Mouse (Mus musculus) right cerebral cortex, adult 18-20 months (tissue): Measurements from ENCODE around the gene Dync2li1.
A peak's percentile ranks its signal among the peaks of the same experiment; 100 is the strongest.

Experiments used
- DNase-seq: peaks from one replicate; pipeline ENCODE4 v3.0.0; 2022; ENCODE audit warnings: mixed read lengths

Gene Dync2li1

DNA sequence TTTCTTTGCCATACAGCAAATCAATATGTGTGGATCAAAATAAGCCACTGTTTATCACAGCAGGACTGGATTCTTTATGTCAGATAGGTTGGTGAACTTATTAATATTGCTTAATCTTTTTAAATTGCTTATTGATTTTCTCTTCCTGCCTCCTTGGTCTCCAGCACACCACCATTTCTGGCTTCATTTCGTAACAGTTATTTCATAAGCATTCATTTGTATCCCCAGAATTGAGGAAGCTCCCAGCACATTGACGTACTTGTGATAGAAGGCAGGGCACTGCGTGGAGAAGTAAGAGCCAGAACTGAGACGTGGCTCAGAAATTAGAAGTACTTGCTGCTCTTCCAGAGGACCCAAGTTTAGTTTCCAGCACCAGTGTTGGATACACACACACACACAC lies 21.3 kb downstream of the Dync2li1 start:
- no peak for DNase-seq

- no peak for DNase-seq
These were observed 24.2 kb downstream of the Dync2li1 start for GRCm38 (mm10) chr17:84650302-84651017.

GRCm38 (mm10) chr17:84653544-84653943 lies 27.2 kb downstream of the Dync2li1 start:
- DNase-seq, result no peak

- DNase-seq, result no peak
These were observed 29.9 kb downstream of the Dync2li1 start for GRCm38 (mm10) chr17:84656205-84656604.

- no peak for DNase-seq
These were observed 30.5 kb downstream of the Dync2li1 start for GRCm38 (mm10) chr17:84656653-84657421.

DNA sequence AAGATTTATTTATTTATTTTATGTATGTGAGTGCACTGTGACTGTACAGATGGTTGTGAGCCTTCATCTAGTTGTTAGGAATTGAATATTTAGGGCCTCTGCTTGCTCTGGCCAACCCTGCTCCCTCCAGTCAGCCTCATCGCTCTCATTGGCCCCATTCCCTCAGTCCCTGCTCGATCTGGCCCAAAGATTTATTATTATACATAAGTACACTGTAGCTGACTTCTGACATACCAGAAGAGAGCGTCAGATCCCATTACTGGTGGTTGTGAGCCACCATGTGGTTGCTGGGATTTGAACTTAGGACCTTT lies 31.1 kb downstream of the Dync2li1 start:
- DNase-seq, result no peak

- DNase-seq, result no peak
These were observed 31.5 kb downstream of the Dync2li1 start for GRCm38 (mm10) chr17:84657782-84658181.

DNA sequence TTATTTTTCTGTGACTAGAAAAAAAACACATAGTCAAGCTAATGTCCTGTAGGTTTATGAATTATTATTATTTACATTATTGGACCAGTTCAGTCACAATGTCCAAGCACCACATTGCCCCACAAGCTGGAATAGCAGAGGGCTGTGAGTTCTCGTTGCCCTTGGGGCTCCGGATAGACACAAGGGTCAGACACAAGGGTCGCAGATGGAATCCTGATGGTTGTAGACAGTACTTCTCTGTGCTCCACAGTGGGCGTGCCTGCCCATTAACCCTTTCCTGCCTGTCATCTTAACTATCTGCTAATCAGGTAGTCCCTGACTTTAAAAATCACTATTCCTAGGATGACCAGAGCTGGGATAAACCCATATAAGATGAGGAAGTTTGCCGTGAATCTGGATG lies 31.9 kb downstream of the Dync2li1 start:
- no peak for DNase-seq

DNA sequence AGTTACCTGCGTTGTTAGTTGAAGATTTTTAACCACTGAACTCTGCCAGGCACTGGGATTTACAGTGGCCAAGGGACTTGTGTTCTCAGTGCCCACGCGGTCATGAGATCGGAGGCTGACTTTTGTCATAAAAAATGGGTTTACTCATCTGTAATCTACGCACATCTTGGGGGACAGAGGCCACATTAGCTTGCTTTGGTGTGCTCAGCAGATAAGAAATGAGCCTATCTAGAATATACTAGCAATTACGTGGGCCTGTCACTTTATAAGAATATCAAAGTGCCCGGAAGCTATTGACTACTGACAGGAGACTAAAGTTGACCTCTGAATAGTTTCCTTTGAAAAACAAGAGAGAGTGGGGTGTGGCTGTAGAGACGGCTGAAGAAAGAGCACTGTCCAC lies 32.7 kb downstream of the Dync2li1 start:
- no peak for DNase-seq

GRCm38 (mm10) chr17:84665053-84665452 lies 38.8 kb downstream of the Dync2li1 start:
- DNase-seq, result no peak

DNA sequence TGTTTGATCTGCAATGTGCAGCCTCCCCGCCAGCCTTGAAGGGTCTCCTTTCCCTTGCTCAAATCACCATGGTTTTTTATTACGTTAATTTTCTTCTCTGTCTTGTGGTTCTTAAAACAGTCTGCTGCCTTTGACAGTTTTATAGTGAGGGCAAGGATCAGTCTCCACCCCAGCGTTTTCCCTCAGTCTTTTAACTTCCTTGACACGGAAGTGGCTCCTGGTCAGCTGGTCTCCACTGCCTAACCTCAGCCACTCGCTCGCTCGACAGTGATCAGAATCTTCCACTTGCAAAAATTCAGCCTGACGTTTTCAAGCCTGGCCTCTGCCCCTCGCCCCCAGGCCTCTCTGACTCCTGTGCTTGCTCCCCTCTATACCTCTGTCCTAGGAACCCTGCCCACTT lies 39.4 kb downstream of the Dync2li1 start:
- DNase-seq, result no peak

DNA sequence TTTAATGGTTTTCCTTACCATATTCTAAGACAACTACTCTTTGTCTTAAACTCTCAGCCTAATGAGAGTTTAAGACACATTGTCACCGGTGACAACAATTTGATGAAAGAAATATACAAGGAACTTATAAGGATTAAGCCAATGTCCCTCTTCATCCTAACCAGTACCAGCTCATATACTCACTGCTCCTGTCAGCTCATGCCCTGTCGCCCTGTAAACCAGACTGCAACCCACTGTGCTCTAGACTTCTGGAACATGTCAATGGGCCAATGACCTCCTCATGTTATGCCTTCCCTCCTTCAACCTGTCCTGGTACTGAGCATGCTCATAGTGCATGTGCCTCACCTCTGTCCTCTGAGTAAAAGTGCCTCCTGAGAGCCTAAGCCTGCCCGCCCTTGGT lies 41.6 kb downstream of the Dync2li1 start:
- DNase-seq, result no peak

- no peak for DNase-seq
These were observed 46.4 kb downstream of the Dync2li1 start for GRCm38 (mm10) chr17:84672376-84673369.

- DNase-seq, result no peak
These were observed 47.8 kb downstream of the Dync2li1 start for GRCm38 (mm10) chr17:84674048-84674447.

DNA sequence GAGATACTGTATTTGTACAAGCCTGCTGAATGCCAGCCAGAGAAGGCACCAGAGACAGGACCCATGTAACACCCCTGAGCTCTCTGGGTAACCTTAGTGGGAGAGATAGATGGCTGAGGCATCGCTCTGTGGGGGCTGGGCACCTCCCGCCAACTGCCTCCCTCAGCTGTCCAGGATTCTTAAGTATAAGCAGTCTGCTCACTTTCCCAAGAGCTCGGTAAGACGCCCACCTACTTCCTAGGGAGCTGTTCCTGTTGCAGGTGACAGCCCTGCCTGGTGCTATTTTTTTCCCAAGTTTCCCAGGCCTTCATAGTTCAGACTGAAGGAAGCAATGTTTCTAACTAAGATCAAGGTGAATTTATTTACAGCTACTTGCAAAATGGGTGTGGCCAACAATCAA lies 48.9 kb downstream of the Dync2li1 start:
- peak; percentile 54 for DNase-seq

- DNase-seq, result no peak
These were observed 49.7 kb downstream of the Dync2li1 start, which contains the start of gene Abcg8 for GRCm38 (mm10) chr17:84675951-84676366. Gene Abcg8, plus strand, starts transcription at chr17:84676302.

DNA sequence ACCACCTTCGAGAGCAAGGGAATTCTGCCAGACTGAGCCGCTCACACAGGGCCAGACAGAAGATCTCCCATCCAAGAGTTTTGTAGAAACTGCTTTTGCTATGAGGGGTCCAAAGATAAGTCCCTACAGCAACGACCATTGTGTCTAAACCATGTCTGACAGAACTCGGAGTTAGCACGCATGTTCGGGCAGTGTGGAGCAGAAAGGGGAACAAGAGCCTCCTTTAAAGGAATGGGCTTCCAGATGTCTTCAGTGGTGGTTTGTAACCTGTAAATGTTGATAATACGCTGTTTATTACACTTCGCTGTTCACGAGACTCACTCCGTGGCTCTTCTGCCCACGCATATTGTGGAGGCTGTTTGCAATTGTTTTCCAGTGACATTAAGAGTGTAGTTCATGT lies 51.3 kb downstream of the Dync2li1 start:
- no peak for DNase-seq

- peak; percentile 43 for DNase-seq
These were observed 55.4 kb downstream of the Dync2li1 start for GRCm38 (mm10) chr17:84681670-84682069.

DNA sequence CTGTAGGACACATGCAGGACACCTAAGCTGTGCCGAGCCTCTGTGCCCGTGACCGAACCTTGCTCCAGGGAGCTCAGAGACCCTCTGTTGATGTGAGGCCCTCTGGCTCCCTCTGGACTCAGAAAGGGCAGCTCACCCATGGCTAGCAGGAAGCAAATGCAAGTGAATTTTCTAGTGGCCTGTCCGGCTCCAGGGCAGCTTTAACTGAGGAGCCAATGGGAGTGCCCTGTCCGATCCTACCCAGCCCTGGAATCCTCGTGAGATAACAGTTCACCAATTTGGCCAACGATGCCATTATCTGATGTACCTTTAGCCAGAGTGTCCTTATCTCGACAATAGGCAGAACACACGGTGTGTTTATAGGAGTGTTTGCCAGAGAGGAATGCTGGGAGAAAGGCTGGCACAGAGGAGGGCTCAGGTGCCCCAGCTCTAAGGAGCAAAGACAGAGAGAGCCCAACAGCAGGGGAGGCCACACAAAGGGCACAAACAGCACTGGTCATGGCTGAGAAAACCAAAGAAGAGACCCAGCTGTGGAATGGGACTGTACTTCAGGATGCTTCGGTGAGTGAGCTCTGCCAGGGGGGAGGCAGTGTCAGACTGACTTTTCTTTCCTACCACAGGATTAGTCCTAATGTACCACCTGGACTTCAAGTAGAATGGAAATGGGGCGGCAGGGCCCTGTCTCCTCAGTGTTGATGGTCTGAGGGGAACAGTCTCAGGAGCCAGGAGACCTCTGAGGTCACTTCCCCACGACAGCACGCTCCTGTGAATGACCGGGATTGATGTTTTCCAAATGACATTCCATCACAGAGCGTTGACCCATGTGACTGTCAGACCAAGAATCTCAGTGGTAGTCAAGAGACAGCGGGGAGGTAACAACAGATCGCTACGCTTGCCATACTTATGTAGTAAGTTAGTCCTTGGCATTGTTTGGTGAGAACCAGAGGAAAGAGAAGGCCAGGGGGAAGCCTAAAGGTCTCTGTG lies 56.7 kb downstream of the Dync2li1 start, which contains the start of gene Abcg5:
Gene Abcg5 (minus strand): TSS at position 278 of the 984 bp plus-strand sequence.
- DNase-seq, result no peak

GRCm38 (mm10) chr17:84684284-84684683 lies 58.0 kb downstream of the Dync2li1 start:
- no peak for DNase-seq

- no peak for DNase-seq
These were observed 59.0 kb downstream of the Dync2li1 start for GRCm38 (mm10) chr17:84685286-84685685.

DNA sequence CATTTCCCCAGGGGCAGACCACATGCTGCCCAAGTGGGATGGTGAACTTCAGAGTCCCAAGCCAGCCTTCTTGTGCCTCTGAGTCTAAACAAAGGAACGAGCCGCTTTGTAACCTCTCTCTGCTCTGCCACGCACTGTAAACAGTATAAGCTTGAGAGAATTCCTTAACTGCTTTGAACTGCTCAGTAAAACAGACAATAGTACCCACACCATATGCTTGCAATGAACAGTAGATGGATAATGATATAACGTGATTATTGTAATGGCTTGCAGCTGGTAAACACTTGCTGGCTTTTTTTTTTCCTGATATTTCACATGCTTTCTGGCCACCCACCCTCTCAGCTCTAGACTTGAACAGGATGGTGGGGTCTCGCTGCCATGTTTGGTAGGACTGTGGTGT lies 61.7 kb downstream of the Dync2li1 start:
- DNase-seq, result no peak
